Mouse (Mus musculus): ENCODE data around the gene Plpp7.

- no peak for TF ChIP-seq CTCF (conservative IDR thresholded peaks at IDR 0.05; ENCODE audit: insufficient read depth, insufficient read length, low read depth, low read length)
- TF ChIP-seq POLR2A (IDR thresholded peaks at IDR 0.05; ENCODE audit: low read depth, low read length): no peak
Measured at GRCm38 (mm10) chr2:32105930-32106329, 10.6 kb downstream of the Plpp7 start.

Data from kidney, adult 2 months (tissue).